In genomic region chr5:77245787-77246671, GRCm38 (mm10) we compare ENCODE assay signal across 7 mouse cellular contexts. TPM values are rescaled to one million over a fixed set of nuclear protein-coding genes. Genes with fewer than 3 reads are reported as not detected.
DNase-seq lines count a peak whose midpoint lies in the region; ATAC-seq and TF ChIP-seq lines count a peak whose summit lies in the region.

No protein-coding gene starts in this region.

- H3K9me3 ChIP-seq in kidney, postnatal 0 days (replicated peaks; ENCODE audit: low read length): no peaks in the 10 kb centered on the region
- H3K9me3 ChIP-seq in stomach, embryonic 14.5 days (ENCODE audit: control insufficient read depth, low read depth, low read length): no peaks in the 10 kb centered on the region

- peak; percentile 95 for ATAC-seq in CD4-positive, CD25-positive, alpha-beta regulatory T cell, adult 4 months
- ATAC-seq in kidney, postnatal 0 days (replicated peaks; ENCODE audit: low FRiP score, low read depth): peak; percentile 75
- peak; percentile 67 for ATAC-seq in megakaryocyte, adult 5-6 weeks (ENCODE audit: poor library complexity, severe bottlenecking)
- ATAC-seq in stomach, embryonic 14.5 days (ENCODE audit: insufficient number of reproducible peaks, insufficient read depth, low FRiP score, low read depth): peak; percentile 47; the same call in 1 of the 2 replicates

- H3K9ac ChIP-seq in kidney, postnatal 0 days (ENCODE audit: low read depth, low read length): peak overlapping the region; percentile 43; the same call in 1 of the 2 replicates
- H3K9ac ChIP-seq in stomach, embryonic 14.5 days (replicated peaks; ENCODE audit: low read depth, low read length): no peak overlapping the region

- no peaks in the 10 kb centered on the region; the same call in 1 of the 2 replicates for H3K4me1 ChIP-seq in kidney, postnatal 0 days (replicated peaks; ENCODE audit: insufficient read depth, low read length)
- H3K4me1 ChIP-seq in stomach, embryonic 14.5 days (ENCODE audit: control insufficient read depth, insufficient read depth, low read length): 0 out of 2 replicates have a peak, but pooled peaks cover 4% of the 10 kb centered on the region

- peak overlapping the region; percentile 58 for H3K4me2 ChIP-seq in kidney, postnatal 0 days (ENCODE audit: low read length)
- peak overlapping the region; percentile 35 for H3K4me2 ChIP-seq in stomach, embryonic 14.5 days (replicated peaks; ENCODE audit: low read depth, low read length)

- DNase-seq in T-cell, adult 2 months (ENCODE audit: low spot score): peak; percentile 67
- DNase-seq in forelimb bud, embryonic 11.5 days (ENCODE audit: low read depth, low spot score): peak; percentile 64
- peak; percentile 88 for DNase-seq in kidney, postnatal 0 days (ENCODE audit: low spot score)
- no peak for DNase-seq in cerebellum, adult 18-20 months

- no peaks in the 10 kb centered on the region for H3K36me3 ChIP-seq in kidney, postnatal 0 days (ENCODE audit: insufficient read depth, low read length)
- H3K36me3 ChIP-seq in stomach, embryonic 14.5 days (ENCODE audit: control insufficient read depth, insufficient read depth, low read length): no peaks in the 10 kb centered on the region

- H3K4me3 ChIP-seq in kidney, postnatal 0 days (replicated peaks; ENCODE audit: low read depth, low read length): peak overlapping the region; percentile 27
- peak overlapping the region; percentile 2; the same call in 1 of the 2 replicates for H3K4me3 ChIP-seq in stomach, embryonic 14.5 days (ENCODE audit: low read depth, low read length)

- TF ChIP-seq CTCF in kidney, postnatal 0 days (IDR thresholded peaks at IDR 0.05; ENCODE audit: low read depth): no peak

- WGBS in kidney, postnatal 0 days: 21% methylated on average over 26 of the region's 26 CpGs
- WGBS in stomach, embryonic 14.5 days: 26% methylated on average over 26 of the region's 26 CpGs

- no peaks in the 10 kb centered on the region for H3K27me3 ChIP-seq in kidney, postnatal 0 days (ENCODE audit: insufficient read depth, low read length)
- H3K27me3 ChIP-seq in stomach, embryonic 14.5 days (ENCODE audit: control insufficient read depth, insufficient read depth, low read length): no peaks in the 10 kb centered on the region

- no peak overlapping the region for H3K27ac ChIP-seq in kidney, postnatal 0 days
- H3K27ac ChIP-seq in stomach, embryonic 14.5 days (ENCODE audit: low read length): 0 out of 2 replicates have a peak overlapping the region, but pooled peaks have one; percentile 22

RNA-seq across cellular contexts. Expression of gene Rest, which starts 19.3 kb away (rescaled TPM):
- polyA plus RNA-seq in CD4-positive, CD25-positive, alpha-beta regulatory T cell, adult 4 months (2017; shearing (Covaris generic)): 10 to 100 TPM; 12.7 to 16.2 TPM
- polyA plus RNA-seq in kidney, postnatal 0 days (2015; fragmentation: Nextera tagmentation; extraction: Ambion mirVana): 32.7 and 34.1 TPM in 2 replicates
- 19.9 and 21.1 TPM in 2 replicates for total RNA-seq in megakaryocyte, adult 5-6 weeks (2015)
- total RNA-seq in megakaryocyte, adult 5-6 weeks (2017): 31.5 and 37.9 TPM in 2 replicates
- polyA plus RNA-seq in stomach, embryonic 14.5 days (2014; fragmentation: Nextera tagmentation; extraction: Ambion mirVana): 39.2 TPM in 2 replicates

RNA-seq across cellular contexts. Expression of gene Spink2, which starts 34.8 kb away (rescaled TPM):
- not detected for polyA plus RNA-seq in CD4-positive, CD25-positive, alpha-beta regulatory T cell, adult 4 months (2017; shearing (Covaris generic))
- 0.77 and 1.0 TPM in 2 replicates for polyA plus RNA-seq in kidney, postnatal 0 days (2015; fragmentation: Nextera tagmentation; extraction: Ambion mirVana)
- total RNA-seq in megakaryocyte, adult 5-6 weeks (2015): 2.2 and 4.9 TPM in 2 replicates
- total RNA-seq in megakaryocyte, adult 5-6 weeks (2017): 3.3 and 5.4 TPM in 2 replicates
- polyA plus RNA-seq in stomach, embryonic 14.5 days (2014; fragmentation: Nextera tagmentation; extraction: Ambion mirVana): 0.43 and 0.88 TPM in 2 replicates

Comparison
In these comparisons a context has a peak if more than half of its experiments do, and no peak if none do; other contexts are left out.
1. DNase-seq: peak in T-cell, adult 2 months (single experiment), forelimb bud, embryonic 11.5 days (single experiment) and kidney, postnatal 0 days (single experiment); none in cerebellum, adult 18-20 months (0 of 2).
2. Peak in every context shown above with its lines, with median percentiles within 50 percentile points of each other: ATAC-seq.